ENCODE assay signal across 24 mouse cellular contexts in genomic region chr6:14720772-14721414, GRCm38 (mm10). TPM values are rescaled to one million over a fixed set of nuclear protein-coding genes. Genes with fewer than 3 reads are reported as not detected.
DNase-seq lines count a peak whose midpoint lies in the region; ATAC-seq and TF ChIP-seq lines count a peak whose summit lies in the region.
"Had no signal": no experiment of that assay in that cellular context is flagged by ENCODE, and none has a peak within 500 bp of the region (broad histone marks: within the 10 kb centered on the region; RNA-seq: fewer than 3 reads in every experiment).

No protein-coding gene starts in this region.

- no peaks in the 10 kb centered on the region for H3K9me3 ChIP-seq in forebrain, embryonic 16.5 days (ENCODE audit: control insufficient read depth, low read length)
- H3K9me3 ChIP-seq in forebrain, embryonic 12.5 days, result no peaks in the 10 kb centered on the region
- H3K9me3 ChIP-seq in midbrain, postnatal 0 days (ENCODE audit: low read length), result no peaks in the 10 kb centered on the region
- no peaks in the 10 kb centered on the region for H3K9me3 ChIP-seq in midbrain, embryonic 14.5 days (ENCODE audit: control insufficient read depth, low read length)
- H3K9me3 ChIP-seq: embryonic facial prominence, embryonic 15.5 days; heart, embryonic 12.5 days; hindbrain, embryonic 10.5 days; intestine, embryonic 15.5 days had no signal

- ATAC-seq in forebrain, embryonic 16.5 days, result peak; percentile 66; the same call in 1 of the 2 replicates
- no peak for ATAC-seq in forebrain, embryonic 12.5 days (ENCODE audit: low FRiP score)
- 0 out of 2 replicates have a peak, but pooled peaks have one; percentile 13 for ATAC-seq in midbrain, postnatal 0 days (ENCODE audit: low FRiP score)
- no peak for ATAC-seq in midbrain, embryonic 14.5 days (ENCODE audit: low FRiP score, low TSS enrichment)
- ATAC-seq: activated CD4-positive, CD25-positive, alpha-beta regulatory T cell, adult 4 months; intestine, embryonic 15.5 days; Patski had no signal

- no peak overlapping the region for H3K9ac ChIP-seq in forebrain, embryonic 16.5 days (replicated peaks; ENCODE audit: low read depth, low read length)
- H3K9ac ChIP-seq in forebrain, embryonic 12.5 days, result no peak overlapping the region
- H3K9ac ChIP-seq in midbrain, postnatal 0 days (replicated peaks; ENCODE audit: low read length, poor library complexity, severe bottlenecking), result no peak overlapping the region
- no peak overlapping the region for H3K9ac ChIP-seq in midbrain, embryonic 14.5 days (replicated peaks; ENCODE audit: low read length)
- H3K9ac ChIP-seq: embryonic facial prominence, embryonic 15.5 days; heart, embryonic 12.5 days; hindbrain, embryonic 14.5 days; intestine, embryonic 15.5 days had no signal

- no peak overlapping the region for H3K4me3 ChIP-seq in forebrain, embryonic 16.5 days (replicated peaks; ENCODE audit: low read length)
- no peak overlapping the region for H3K4me3 ChIP-seq in forebrain, embryonic 12.5 days (replicated peaks)
- H3K4me3 ChIP-seq in midbrain, postnatal 0 days (ENCODE audit: low read depth, low read length), result no peak overlapping the region
- H3K4me3 ChIP-seq in midbrain, embryonic 14.5 days (replicated peaks; ENCODE audit: low read depth, low read length), result no peak overlapping the region
- H3K4me3 ChIP-seq: embryonic facial prominence, embryonic 15.5 days; erythroblast, embryonic 14.5 days; gastrocnemius, adult 2 months; heart, embryonic 12.5 days; hindbrain, embryonic 10.5 days; intestine, embryonic 15.5 days had no signal

- H3K4me2 ChIP-seq in forebrain, embryonic 16.5 days (ENCODE audit: low read length), result peak overlapping the region; percentile 11; the same call in 1 of the 2 replicates
- H3K4me2 ChIP-seq in forebrain, embryonic 12.5 days, result no peak overlapping the region
- H3K4me2 ChIP-seq in midbrain, postnatal 0 days (ENCODE audit: low read depth, low read length, poor library complexity, severe bottlenecking), result no peak overlapping the region
- no peak overlapping the region for H3K4me2 ChIP-seq in midbrain, embryonic 14.5 days (ENCODE audit: low read length)
- H3K4me2 ChIP-seq: embryonic facial prominence, embryonic 15.5 days; heart, embryonic 12.5 days; hindbrain, embryonic 14.5 days; intestine, embryonic 15.5 days had no signal

- TF ChIP-seq CTCF in midbrain, postnatal 0 days (IDR thresholded peaks at IDR 0.05), result no peak

- peak overlapping the region; percentile 31 for H3K27ac ChIP-seq in forebrain, embryonic 16.5 days (ENCODE audit: low read length)
- no peak overlapping the region for H3K27ac ChIP-seq in forebrain, embryonic 12.5 days
- H3K27ac ChIP-seq in midbrain, postnatal 0 days (ENCODE audit: low read depth, low read length), result no peak overlapping the region
- H3K27ac ChIP-seq in midbrain, embryonic 14.5 days (replicated peaks; ENCODE audit: low read depth, low read length), result no peak overlapping the region
- H3K27ac ChIP-seq: embryonic facial prominence, embryonic 15.5 days; gastrocnemius, adult 2 months; hindbrain, embryonic 10.5 days; hindbrain, embryonic 14.5 days; intestine, embryonic 15.5 days had no signal

- H3K27me3 ChIP-seq in forebrain, embryonic 16.5 days (replicated peaks; ENCODE audit: control insufficient read depth, insufficient read depth, low read length), result no peaks in the 10 kb centered on the region
- no peaks in the 10 kb centered on the region for H3K27me3 ChIP-seq in forebrain, embryonic 12.5 days
- H3K27me3 ChIP-seq in midbrain, postnatal 0 days (ENCODE audit: insufficient read depth, low read length), result no peaks in the 10 kb centered on the region
- no peaks in the 10 kb centered on the region for H3K27me3 ChIP-seq in midbrain, embryonic 14.5 days (ENCODE audit: control insufficient read depth, insufficient read depth, low read length)
- H3K27me3 ChIP-seq: CH12.LX; embryonic facial prominence, embryonic 15.5 days; heart, embryonic 12.5 days; intestine, embryonic 15.5 days; Patski had no signal

- peaks cover 9% of the 10 kb centered on the region for H3K4me1 ChIP-seq in forebrain, embryonic 16.5 days (replicated peaks; ENCODE audit: control insufficient read depth, insufficient read depth, low read length)
- peaks cover 4% of the 10 kb centered on the region; the same call in 1 of the 2 replicates for H3K4me1 ChIP-seq in forebrain, embryonic 12.5 days
- H3K4me1 ChIP-seq in midbrain, postnatal 0 days (ENCODE audit: insufficient read depth, low read length), result no peaks in the 10 kb centered on the region
- H3K4me1 ChIP-seq in midbrain, embryonic 14.5 days (ENCODE audit: control insufficient read depth, insufficient read depth, low read length), result no peaks in the 10 kb centered on the region
- H3K4me1 ChIP-seq: embryonic facial prominence, embryonic 15.5 days; heart, embryonic 12.5 days; hindbrain, embryonic 10.5 days; intestine, embryonic 15.5 days had no signal

- peak; percentile 7 for DNase-seq in left cerebral cortex, adult 11 months (ENCODE audit: low spot score)
- DNase-seq in left cerebral cortex, postnatal 36 days (ENCODE audit: low spot score in 2 of 2), result no peak
- no peak for DNase-seq in midbrain, postnatal 0 days (ENCODE audit: low spot score)
- DNase-seq in midbrain, embryonic 14.5 days, result no peak
- DNase-seq in cerebellum, postnatal 14 days, result no peak
- DNase-seq: adrenal gland, postnatal 14 days; cerebellum, adult 2 months; cerebellum, postnatal 10 days; embryo, embryonic 11 days; gastrocnemius, adult 2 months; gastrocnemius, postnatal 25 days had no signal

- intact Hi-C loops in left cerebral cortex, postnatal 36 days (cut with DNase I), result no loop called here

- WGBS in forebrain, embryonic 16.5 days, result 41% methylated on average over 4 of the region's 4 CpGs
- WGBS in forebrain, embryonic 12.5 days, result 61% methylated on average over 4 of the region's 4 CpGs
- 65% methylated on average over 4 of the region's 4 CpGs for WGBS in midbrain, postnatal 0 days
- WGBS in midbrain, embryonic 14.5 days, result 73% methylated on average over 4 of the region's 4 CpGs

- no peaks in the 10 kb centered on the region for H3K36me3 ChIP-seq in forebrain, embryonic 16.5 days (ENCODE audit: control insufficient read depth, insufficient read depth)
- H3K36me3 ChIP-seq in forebrain, embryonic 12.5 days (replicated peaks), result no peaks in the 10 kb centered on the region
- H3K36me3 ChIP-seq in midbrain, postnatal 0 days (ENCODE audit: insufficient read depth, low read length), result no peaks in the 10 kb centered on the region
- no peaks in the 10 kb centered on the region for H3K36me3 ChIP-seq in midbrain, embryonic 14.5 days (ENCODE audit: control insufficient read depth, insufficient read depth, low read length)
- H3K36me3 ChIP-seq: embryonic facial prominence, embryonic 15.5 days; heart, embryonic 12.5 days; hindbrain, embryonic 10.5 days; intestine, embryonic 15.5 days had no signal

RNA-seq across cellular contexts. Expression of gene Ppp1r3a, which starts 34.2 kb away (rescaled TPM):
- not detected in 2 replicates for polyA plus RNA-seq in forebrain, embryonic 16.5 days (2015; fragmentation: Nextera tagmentation; extraction: Ambion mirVana)
- not detected in 2 replicates for polyA plus RNA-seq in forebrain, embryonic 12.5 days (2016; fragmentation: Nextera tagmentation; extraction: Ambion mirVana)
- total RNA-seq in left cerebral cortex, postnatal 36 days (2021), result not detected
- total RNA-seq in midbrain, postnatal 0 days (2014; rRNA removed), result 0.19 TPM in 1 of 2 replicates, not detected in the other
- polyA plus RNA-seq in midbrain, postnatal 0 days (2015; fragmentation: Nextera tagmentation; extraction: Ambion mirVana), result not detected in 2 replicates
- polyA plus RNA-seq in midbrain, embryonic 14.5 days (2014; fragmentation: Nextera tagmentation; extraction: Ambion mirVana), result not detected in 2 replicates
- total RNA-seq: CH12.LX; common myeloid progenitor, adult 5-6 weeks; granulocyte monocyte progenitor cell, adult 5-6 weeks had no signal
- polyA plus RNA-seq: activated CD4-positive, CD25-positive, alpha-beta regulatory T cell, adult 4 months; erythroblast, embryonic 14.5 days; hindbrain, embryonic 10.5 days; hindbrain, embryonic 14.5 days; Patski had no signal

Comparison
In these comparisons a context has a peak if more than half of its experiments do, and no peak if none do; other contexts are left out.
1. ATAC-seq: peak in forebrain, embryonic 16.5 days (single experiment) and midbrain, postnatal 0 days (single experiment); none in forebrain, embryonic 12.5 days (single experiment) and midbrain, embryonic 14.5 days (single experiment).